Mouse (Mus musculus) hindbrain, embryonic 10.5 days (tissue): ENCODE results near the gene Znrf1. TPM values are rescaled to one million over a fixed set of nuclear protein-coding genes. Genes with fewer than 3 reads are reported as not detected.
A peak's percentile ranks its signal among the peaks of the same experiment; 100 is the strongest.

ENCODE experiments used
- DNase-seq: peaks from one replicate; pipeline ENCODE4 v3.0.0-alpha.2; 2017; ENCODE audit warnings: low spot score
- H3K27ac ChIP-seq: fragments of 300-500 bp; sonication (generic); 2 replicates; pipeline ENCODE4 v1.5.1; 2016; ENCODE audit warnings: mild to moderate bottlenecking, moderate library complexity
- H3K27me3 ChIP-seq: fragments of 300-500 bp; sonication (generic); 2 replicates; pipeline ENCODE4 v1.6.1; 2016; ENCODE audit warnings: mild to moderate bottlenecking; ENCODE audit not compliant: poor library complexity, insufficient read depth, severe bottlenecking
- H3K36me3 ChIP-seq: fragments of 300-500 bp; sonication (generic); 2 replicates; pipeline ENCODE4 v1.6.1; 2016; ENCODE audit warnings: mild to moderate bottlenecking, moderate library complexity
- H3K4me1 ChIP-seq: fragments of 300-500 bp; sonication (generic); replicated peaks from 2 replicates; pipeline ENCODE4 v1.6.1; 2016; ENCODE audit warnings: mild to moderate bottlenecking
- H3K4me3 ChIP-seq: fragments of 300-500 bp; sonication (generic); 2 replicates; pipeline ENCODE4 v1.5.1; 2016; ENCODE audit warnings: mild to moderate bottlenecking, moderate library complexity
- H3K9me3 ChIP-seq: fragments of 300-500 bp; sonication (generic); 2 replicates; pipeline ENCODE4 v1.6.1; 2016; ENCODE audit warnings: mild to moderate bottlenecking, moderate library complexity
- WGBS: fragments of 180-500 bp; shearing (Covaris S2); methylation state at CpG from one replicate; pipeline ENCODE4 v1.1.7; 2016; 5-methylcytosine and 5-hydroxymethylcytosine counted together
- polyA plus RNA-seq: library from polyadenylated mRNA; unstranded; fragments of >200 nt; fragmentation: Nextera tagmentation; extraction: Ambion mirVana; gene quantifications from 2 replicates; pipeline ENCODE4 v1.2.1, GENCODE M21; 2016

The Znrf1 gene
- polyA plus RNA-seq, 1 experiment from 2014 or later = 52.5 TPM

- WGBS = 82% methylated on average over 8 of the region's 8 CpGs
- H3K4me1 ChIP-seq = peaks cover 7% of the 10 kb centered on the region; the same call in 1 of the 2 replicates
- no peak for DNase-seq
Observed at GRCm38 (mm10) chr8:111513446-111513845, 22.5 kb upstream of the Znrf1 start.

GRCm38 (mm10) chr8:111516451-111517035 lies 19.4 kb upstream of the Znrf1 start:
- H3K27me3 ChIP-seq = no peaks in the 10 kb centered on the region
- peaks cover 15% of the 10 kb centered on the region for H3K36me3 ChIP-seq
- H3K27ac ChIP-seq = no peak overlapping the region
- no peaks in the 10 kb centered on the region for H3K9me3 ChIP-seq
- peaks cover 10% of the 10 kb centered on the region for H3K4me1 ChIP-seq
- 84% methylated on average over 7 of the region's 7 CpGs for WGBS
- DNase-seq = no peak
- H3K4me3 ChIP-seq = no peak overlapping the region

More at GRCm38 (mm10) chr8:111513446-111513845, 22.5 kb upstream of the Znrf1 start:
- H3K4me3 ChIP-seq = no peak overlapping the region
- H3K27me3 ChIP-seq = no peaks in the 10 kb centered on the region
- H3K9me3 ChIP-seq = no peaks in the 10 kb centered on the region
- no peak overlapping the region for H3K27ac ChIP-seq
- peaks cover 15% of the 10 kb centered on the region for H3K36me3 ChIP-seq

GRCm38 (mm10) chr8:111517466-111517865 lies 18.4 kb upstream of the Znrf1 start:
- Histone ChIP-seq H3K27me3 (no peaks in the 10 kb centered on the region), H3K36me3 (peaks cover 15% of the 10 kb centered on the region), H3K9me3 (no peaks in the 10 kb centered on the region), H3K4me1 (peaks cover 15% of the 10 kb centered on the region), H3K4me3 (no peak overlapping the region), H3K27ac (no peak overlapping the region)
- WGBS = 87% methylated on average over 2 of the region's 2 CpGs
- DNase-seq = no peak

- Histone ChIP-seq H3K27ac (peak within 1 kb of the TSS; percentile 90), H3K27me3 (no peaks in the 10 kb centered on the region), H3K4me3 (peak within 1 kb of the TSS; percentile 84), H3K9me3 (no peaks in the 10 kb centered on the region), H3K4me1 (peaks cover 15% of the 10 kb centered on the region), H3K36me3 (peaks cover 5% of the 10 kb centered on the region; the same call in 1 of the 2 replicates)
- DNase-seq = peak; percentile 96
- 1% methylated on average over 34 of the region's 34 CpGs for WGBS
Observed at GRCm38 (mm10) chr8:111521713-111522429, 14.0 kb upstream of the Znrf1 start, which contains the start of gene Wdr59. Gene Wdr59 (minus strand): TSS chr8:111522092.

GRCm38 (mm10) chr8:111526403-111527024 lies 9.4 kb upstream of the Znrf1 start:
- Histone ChIP-seq H3K27ac (no peak overlapping the region), H3K36me3 (no peaks in the 10 kb centered on the region), H3K27me3 (no peaks in the 10 kb centered on the region), H3K9me3 (no peaks in the 10 kb centered on the region), H3K4me3 (no peak overlapping the region), H3K4me1 (peaks cover 5% of the 10 kb centered on the region)
- WGBS = 84% methylated on average over 6 of the region's 6 CpGs
- no peak for DNase-seq

GRCm38 (mm10) chr8:111527149-111527548 lies 8.7 kb upstream of the Znrf1 start:
- Histone ChIP-seq H3K36me3 (no peaks in the 10 kb centered on the region), H3K27me3 (no peaks in the 10 kb centered on the region), H3K9me3 (no peaks in the 10 kb centered on the region), H3K4me3 (no peak overlapping the region), H3K27ac (no peak overlapping the region), H3K4me1 (peaks cover 2% of the 10 kb centered on the region; the same call in 1 of the 2 replicates)
- WGBS = 75% methylated on average over 8 of the region's 8 CpGs
- DNase-seq = no peak

GRCm38 (mm10) chr8:111528071-111528470 lies 7.8 kb upstream of the Znrf1 start:
- 82% methylated on average over 5 of the region's 5 CpGs for WGBS
- Histone ChIP-seq H3K27ac (no peak overlapping the region), H3K4me3 (no peak overlapping the region), H3K36me3 (no peaks in the 10 kb centered on the region), H3K9me3 (no peaks in the 10 kb centered on the region), H3K27me3 (no peaks in the 10 kb centered on the region), H3K4me1 (no peaks in the 10 kb centered on the region)
- no peak for DNase-seq

GRCm38 (mm10) chr8:111531191-111531590 lies 4.7 kb upstream of the Znrf1 start:
- WGBS = 77% methylated on average over 12 of the region's 12 CpGs
- H3K9me3 ChIP-seq = no peaks in the 10 kb centered on the region
- DNase-seq = no peak
- no peak overlapping the region for H3K27ac ChIP-seq
- no peaks in the 10 kb centered on the region for H3K27me3 ChIP-seq
- no peak overlapping the region for H3K4me3 ChIP-seq
- 0 out of 2 replicates have a peak, but pooled peaks cover 5% of the 10 kb centered on the region for H3K4me1 ChIP-seq
- H3K36me3 ChIP-seq = no peaks in the 10 kb centered on the region

GRCm38 (mm10) chr8:111531621-111532020 lies 4.3 kb upstream of the Znrf1 start:
- 89% methylated on average over 17 of the region's 17 CpGs for WGBS
- no peaks in the 10 kb centered on the region for H3K9me3 ChIP-seq
- no peak for DNase-seq
- no peak overlapping the region for H3K27ac ChIP-seq
- H3K4me1 ChIP-seq = 0 out of 2 replicates have a peak, but pooled peaks cover 5% of the 10 kb centered on the region
- no peaks in the 10 kb centered on the region for H3K27me3 ChIP-seq
- H3K4me3 ChIP-seq = no peak overlapping the region
- no peaks in the 10 kb centered on the region for H3K36me3 ChIP-seq

GRCm38 (mm10) chr8:111533503-111533902 lies 2.4 kb upstream of the Znrf1 start:
- DNase-seq = no peak
- Histone ChIP-seq H3K4me1 (peaks cover 19% of the 10 kb centered on the region), H3K36me3 (no peaks in the 10 kb centered on the region), H3K4me3 (no peak overlapping the region), H3K27me3 (no peaks in the 10 kb centered on the region), H3K9me3 (no peaks in the 10 kb centered on the region), H3K27ac (no peak overlapping the region)
- 70% methylated on average over 4 of the region's 4 CpGs for WGBS

- no peaks in the 10 kb centered on the region for H3K9me3 ChIP-seq
- 56% methylated on average over 5 of the region's 5 CpGs for WGBS
- DNase-seq = no peak
- H3K4me3 ChIP-seq = peak overlapping the region; percentile 97
- peaks cover 39% of the 10 kb centered on the region for H3K4me1 ChIP-seq
- no peaks in the 10 kb centered on the region for H3K27me3 ChIP-seq
- H3K27ac ChIP-seq = peak overlapping the region; percentile 99; the same call in 1 of the 2 replicates
- H3K36me3 ChIP-seq = no peaks in the 10 kb centered on the region
Observed at GRCm38 (mm10) chr8:111535491-111535890, 406 bp upstream of the Znrf1 start.

- Histone ChIP-seq H3K9me3 (no peaks in the 10 kb centered on the region), H3K36me3 (peaks cover 8% of the 10 kb centered on the region; the same call in 1 of the 2 replicates), H3K4me1 (peaks cover 46% of the 10 kb centered on the region), H3K4me3 (peak overlapping the region; percentile 97), H3K27ac (peak overlapping the region; percentile 99), H3K27me3 (no peaks in the 10 kb centered on the region)
- WGBS = under 1% methylated on average over 64 of the region's 64 CpGs
- peak; percentile 48 for DNase-seq
Observed at GRCm38 (mm10) chr8:111536978-111537764, 1.3 kb downstream of the Znrf1 start.
